Comparison of ENCODE assay signal across 8 mouse cellular contexts in the genomic region with DNA sequence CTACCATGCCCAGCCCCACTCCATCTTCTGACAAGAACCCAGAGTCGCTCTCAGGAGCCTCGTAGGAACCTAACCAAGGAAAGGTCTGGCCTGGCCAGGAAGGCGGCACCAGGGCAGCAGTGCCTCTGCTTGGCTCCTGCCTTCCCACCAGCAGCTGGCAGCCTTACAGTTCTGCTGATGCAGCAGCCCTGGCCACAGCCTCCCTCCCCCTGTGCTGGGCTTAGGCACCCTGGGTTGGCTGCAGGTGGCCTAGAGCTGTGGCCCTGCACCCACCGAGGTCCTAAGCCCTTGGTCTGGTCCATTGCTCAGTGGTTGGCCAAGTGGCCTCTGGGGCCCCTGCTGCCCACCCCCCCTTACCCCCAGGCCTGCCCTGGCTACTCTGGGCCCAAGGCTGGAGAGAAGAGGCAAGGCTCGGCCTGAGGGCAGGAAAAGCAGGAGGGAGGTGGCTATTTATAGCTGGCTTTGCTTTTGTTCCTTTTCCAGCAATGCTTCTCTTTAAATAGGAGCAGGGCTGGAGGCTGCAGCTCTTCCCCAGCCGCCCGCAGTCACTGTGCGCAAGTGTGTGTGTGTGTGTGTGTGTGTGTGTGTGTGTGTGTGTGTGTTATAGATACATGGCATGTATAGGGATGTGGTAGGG. TPM values are rescaled to one million over a fixed set of nuclear protein-coding genes. Genes with fewer than 3 reads are reported as not detected.
DNase-seq lines count a peak whose midpoint lies in the region; ATAC-seq and TF ChIP-seq lines count a peak whose summit lies in the region.

No protein-coding gene starts in this region.

- WGBS in lung, embryonic 15.5 days = 57% methylated on average over 8 of the region's 8 CpGs
- WGBS in lung, adult 2 months = 56% methylated on average over 8 of the region's 8 CpGs
- 50% methylated on average over 8 of the region's 8 CpGs for WGBS in kidney, embryonic 16.5 days

- H3K79me2 ChIP-seq in myocyte (ENCODE audit: control insufficient read depth, insufficient read depth) = no peaks in the 10 kb centered on the region

- no peak for TF ChIP-seq POLR2A in lung, adult 2 months (IDR thresholded peaks at IDR 0.05; ENCODE audit: borderline replicate concordance, extremely low read depth, low read depth, low read length)
- TF ChIP-seq POLR2A in myocyte (IDR thresholded peaks at IDR 0.05; ENCODE audit: insufficient read length, low read depth) = no peak

- no peak overlapping the region for H3K4me3 ChIP-seq in lung, embryonic 15.5 days
- no peak overlapping the region for H3K4me3 ChIP-seq in lung, adult 2 months (replicated peaks; ENCODE audit: extremely low read depth, low read depth, low read length)
- H3K4me3 ChIP-seq in kidney, embryonic 16.5 days (ENCODE audit: low read length) = no peak overlapping the region
- H3K4me3 ChIP-seq in myocyte = no peak overlapping the region

- no peak overlapping the region for H3K4me2 ChIP-seq in lung, embryonic 15.5 days
- no peak overlapping the region for H3K4me2 ChIP-seq in kidney, embryonic 16.5 days (replicated peaks; ENCODE audit: low read depth, low read length)
- peak overlapping the region; percentile 24 for H3K4me2 ChIP-seq in myocyte (ENCODE audit: low read depth)

- H3K27me3 ChIP-seq in lung, embryonic 15.5 days = no peaks in the 10 kb centered on the region
- H3K27me3 ChIP-seq in kidney, embryonic 16.5 days (ENCODE audit: insufficient read depth, low read length) = no peaks in the 10 kb centered on the region
- no peaks in the 10 kb centered on the region for H3K27me3 ChIP-seq in myocyte (ENCODE audit: control insufficient read depth, insufficient read depth, insufficient read length)

- H3K27ac ChIP-seq in lung, embryonic 15.5 days = peak overlapping the region; percentile 41
- peak overlapping the region; percentile 86 for H3K27ac ChIP-seq in kidney, embryonic 16.5 days (ENCODE audit: low read length)

- no peaks in the 10 kb centered on the region for H3K9me3 ChIP-seq in lung, embryonic 15.5 days
- no peaks in the 10 kb centered on the region for H3K9me3 ChIP-seq in kidney, embryonic 16.5 days (ENCODE audit: low read length)

- no peak for DNase-seq in lung, adult 2 months
- peak; percentile 78 for DNase-seq in cerebellum, adult 9-11 months
- peak; percentile 31 for DNase-seq in heart, adult 8-10 months (ENCODE audit: low spot score)
- DNase-seq in urinary bladder, adult 18-20 months (ENCODE audit: low spot score in 2 of 2) = no peak
- no peak for DNase-seq in urinary bladder, postnatal 14 days (ENCODE audit: low spot score)

- H3K9ac ChIP-seq in lung, embryonic 15.5 days = no peak overlapping the region
- peak overlapping the region; percentile 47; the same call in 1 of the 2 replicates for H3K9ac ChIP-seq in kidney, embryonic 16.5 days (replicated peaks; ENCODE audit: low read length)

- no peak overlapping the region for H3ac ChIP-seq in myocyte (ENCODE audit: control insufficient read depth, insufficient read length)

- peak; percentile 33 for ATAC-seq in lung, embryonic 15.5 days (ENCODE audit: borderline replicate concordance, extremely low read depth, low FRiP score, low TSS enrichment)
- peak; percentile 28 for ATAC-seq in kidney, embryonic 16.5 days (ENCODE audit: low FRiP score, low TSS enrichment)

- no peak for TF ChIP-seq CTCF in lung, adult 2 months (IDR thresholded peaks at IDR 0.05; ENCODE audit: insufficient read depth, low read length)

- no peaks in the 10 kb centered on the region for H3K36me3 ChIP-seq in lung, embryonic 15.5 days
- H3K36me3 ChIP-seq in kidney, embryonic 16.5 days (ENCODE audit: insufficient read depth, low read length) = no peaks in the 10 kb centered on the region
- H3K36me3 ChIP-seq in myocyte (ENCODE audit: control insufficient read depth, insufficient read depth) = no peaks in the 10 kb centered on the region

- H3K4me1 ChIP-seq in lung, embryonic 15.5 days = peaks cover 19% of the 10 kb centered on the region
- peaks cover 6% of the 10 kb centered on the region for H3K4me1 ChIP-seq in lung, adult 2 months (ENCODE audit: control insufficient read depth, insufficient read depth, low read length)
- H3K4me1 ChIP-seq in kidney, embryonic 16.5 days (ENCODE audit: insufficient read depth, low read length) = peaks cover 41% of the 10 kb centered on the region

TF ChIP-seq in myocyte, 11 proteins besides CTCF, POLR2A, EP300 and RAD21:
- no peak for TF ChIP-seq POLR2AphosphoS2 (IDR thresholded peaks at IDR 0.05; ENCODE audit: insufficient read length, low read depth)
- no peak for TF ChIP-seq TCF3 (IDR thresholded peaks at IDR 0.05; ENCODE audit: insufficient read length, low read depth)
- peak in 2 of 3 experiments; percentile 53 to 81 for TF ChIP-seq MYOD1 (IDR thresholded peaks at IDR 0.05; ENCODE audit: control insufficient read depth in 1 of 3, insufficient read length in 2 of 3, low read depth in 2 of 3)
- TF ChIP-seq MYOG (IDR thresholded peaks at IDR 0.05; ENCODE audit: control insufficient read depth in 1 of 3, insufficient read depth in 1 of 3, insufficient read length in 2 of 3, low read depth in 2 of 3) = peak in 2 of 3 experiments; percentile 55 to 75

RNA-seq across cellular contexts. Expression of a gene that starts 18.6 kb away (rescaled TPM):
- polyA plus RNA-seq in lung, embryonic 15.5 days (2015; fragmentation: Nextera tagmentation; extraction: Ambion mirVana) = 1.8 and 3.3 TPM in 2 replicates
- 11.6 and 12.5 TPM in 2 replicates for polyA plus RNA-seq in lung, adult 2 months (2012; rRNA removed)
- 1 to 10 TPM; 5.2 to 7.9 (median 6.8) TPM for total RNA-seq in heart, adult 8-10 months (2022)
- polyA plus RNA-seq in kidney, embryonic 16.5 days (2015; fragmentation: Nextera tagmentation; extraction: Ambion mirVana) = 3.8 and 5.0 TPM in 2 replicates
- 0.16 TPM for polyA plus RNA-seq in myocyte (2012; fragmentation: generic; extraction: Trizol)

RNA-seq across cellular contexts. Expression of a gene that starts 21.1 kb away (rescaled TPM):
- 20.4 and 21.0 TPM in 2 replicates for polyA plus RNA-seq in lung, embryonic 15.5 days (2015; fragmentation: Nextera tagmentation; extraction: Ambion mirVana)
- 21.0 and 25.7 TPM in 2 replicates for polyA plus RNA-seq in lung, adult 2 months (2012; rRNA removed)
- total RNA-seq in heart, adult 8-10 months (2022) = 10 to 100 TPM in 2 of 4 experiments, 1 to 10 TPM in 2; 8.1 to 11.2 (median 9.7) TPM
- 28.2 and 28.4 TPM in 2 replicates for polyA plus RNA-seq in kidney, embryonic 16.5 days (2015; fragmentation: Nextera tagmentation; extraction: Ambion mirVana)
- polyA plus RNA-seq in myocyte (2012; fragmentation: generic; extraction: Trizol) = 15.8 TPM

RNA-seq across cellular contexts. Expression of a gene that starts 33.5 kb away (rescaled TPM):
- 25.5 and 26.2 TPM in 2 replicates for polyA plus RNA-seq in lung, embryonic 15.5 days (2015; fragmentation: Nextera tagmentation; extraction: Ambion mirVana)
- 15.3 and 21.1 TPM in 2 replicates for polyA plus RNA-seq in lung, adult 2 months (2012; rRNA removed)
- 1 to 10 TPM; 5.6 to 6.9 (median 5.9) TPM for total RNA-seq in heart, adult 8-10 months (2022)
- 26.1 and 26.9 TPM in 2 replicates for polyA plus RNA-seq in kidney, embryonic 16.5 days (2015; fragmentation: Nextera tagmentation; extraction: Ambion mirVana)
- polyA plus RNA-seq in myocyte (2012; fragmentation: generic; extraction: Trizol) = 12.2 TPM

RNA-seq across cellular contexts. Expression of a gene that starts 42.8 kb away (rescaled TPM):
- 20.1 and 21.7 TPM in 2 replicates for polyA plus RNA-seq in lung, embryonic 15.5 days (2015; fragmentation: Nextera tagmentation; extraction: Ambion mirVana)
- 21.4 and 33.8 TPM in 2 replicates for polyA plus RNA-seq in lung, adult 2 months (2012; rRNA removed)
- 10 to 100 TPM in 3 of 4 experiments, 1 to 10 TPM in 1; 7.6 to 19.4 (median 16.8) TPM for total RNA-seq in heart, adult 8-10 months (2022)
- polyA plus RNA-seq in kidney, embryonic 16.5 days (2015; fragmentation: Nextera tagmentation; extraction: Ambion mirVana) = 16.1 and 16.2 TPM in 2 replicates
- 0.11 TPM for polyA plus RNA-seq in myocyte (2012; fragmentation: generic; extraction: Trizol)

Comparison
In these comparisons a context has a peak if more than half of its experiments do, and no peak if none do; other contexts are left out.
1. DNase-seq: peak in cerebellum, adult 9-11 months (single experiment) and heart, adult 8-10 months (single experiment); none in lung, adult 2 months (single experiment), urinary bladder, adult 18-20 months (0 of 2) and urinary bladder, postnatal 14 days (single experiment).